Mouse (Mus musculus): Measurements from ENCODE around the gene Cd27. TPM values are rescaled to one million over a fixed set of nuclear protein-coding genes. Genes with fewer than 3 reads are reported as not detected.

The Cd27 gene
- polyA plus RNA-seq, 1 experiment from 2014 or later: 3.0 TPM

- no peak overlapping the region for H3K4me2 ChIP-seq
- no peaks in the 10 kb centered on the region for H3K36me3 ChIP-seq
- peaks cover 22% of the 10 kb centered on the region for H3K4me1 ChIP-seq (replicated peaks)
- no peak overlapping the region for H3K27ac ChIP-seq
- H3K27me3 ChIP-seq: 0 out of 2 replicates have a peak, but pooled peaks cover 2% of the 10 kb centered on the region
- WGBS: 65% methylated on average over 9 of the region's 9 CpGs
- H3K9me3 ChIP-seq: no peaks in the 10 kb centered on the region
- H3K4me3 ChIP-seq (replicated peaks): no peak overlapping the region
- H3K9ac ChIP-seq (replicated peaks): no peak overlapping the region
- ATAC-seq (ENCODE audit: insufficient number of reproducible peaks, insufficient read depth, low FRiP score, low TSS enrichment, low read depth): no peak
Measured at GRCm38 (mm10) chr6:125230571-125230970, 6.2 kb downstream of the Cd27 start.

GRCm38 (mm10) chr6:125225518-125226115 lies 11.2 kb downstream of the Cd27 start:
- Histone ChIP-seq H3K9ac (replicated peaks) (no peak overlapping the region), H3K9me3 (no peaks in the 10 kb centered on the region), H3K27me3 (0 out of 2 replicates have a peak, but pooled peaks cover 2% of the 10 kb centered on the region), H3K4me2 (no peak overlapping the region), H3K4me1 (replicated peaks) (no peaks in the 10 kb centered on the region), H3K4me3 (replicated peaks) (no peak overlapping the region), H3K36me3 (peaks cover 14% of the 10 kb centered on the region; the same call in 1 of the 2 replicates), H3K27ac (no peak overlapping the region)
- no peak for ATAC-seq (ENCODE audit: insufficient number of reproducible peaks, insufficient read depth, low FRiP score, low TSS enrichment, low read depth)
- 85% methylated on average over 5 of the region's 5 CpGs for WGBS

GRCm38 (mm10) chr6:125222577-125222976 lies 14.2 kb downstream of the Cd27 start:
- H3K27ac ChIP-seq: no peak overlapping the region
- peaks cover 20% of the 10 kb centered on the region; the same call in 1 of the 2 replicates for H3K36me3 ChIP-seq
- H3K27me3 ChIP-seq: no peaks in the 10 kb centered on the region; the same call in 1 of the 2 replicates
- no peaks in the 10 kb centered on the region for H3K4me1 ChIP-seq (replicated peaks)
- H3K9me3 ChIP-seq: no peaks in the 10 kb centered on the region
- H3K9ac ChIP-seq (replicated peaks): no peak overlapping the region
- H3K4me3 ChIP-seq (replicated peaks): no peak overlapping the region
- no peak overlapping the region for H3K4me2 ChIP-seq
- WGBS: 81% methylated on average over 3 of the region's 3 CpGs
- no peak for ATAC-seq (ENCODE audit: insufficient number of reproducible peaks, insufficient read depth, low FRiP score, low TSS enrichment, low read depth)

GRCm38 (mm10) chr6:125222146-125222545 lies 14.7 kb downstream of the Cd27 start:
- Histone ChIP-seq H3K4me2 (no peak overlapping the region), H3K9me3 (no peaks in the 10 kb centered on the region), H3K4me1 (replicated peaks) (no peaks in the 10 kb centered on the region), H3K9ac (replicated peaks) (no peak overlapping the region), H3K36me3 (peaks cover 20% of the 10 kb centered on the region; the same call in 1 of the 2 replicates), H3K27ac (no peak overlapping the region), H3K4me3 (replicated peaks) (no peak overlapping the region), H3K27me3 (no peaks in the 10 kb centered on the region; the same call in 1 of the 2 replicates)
- ATAC-seq (ENCODE audit: insufficient number of reproducible peaks, insufficient read depth, low FRiP score, low TSS enrichment, low read depth): no peak
- 79% methylated on average over 2 of the region's 2 CpGs for WGBS

- Histone ChIP-seq H3K4me3 (replicated peaks) (no peak overlapping the region), H3K9ac (replicated peaks) (no peak overlapping the region), H3K4me1 (replicated peaks) (peaks cover 4% of the 10 kb centered on the region; the same call in 1 of the 2 replicates), H3K4me2 (no peak overlapping the region), H3K27me3 (no peaks in the 10 kb centered on the region; the same call in 1 of the 2 replicates), H3K36me3 (peaks cover 20% of the 10 kb centered on the region; the same call in 1 of the 2 replicates), H3K9me3 (no peaks in the 10 kb centered on the region), H3K27ac (no peak overlapping the region)
- 91% methylated on average over 20 of the region's 20 CpGs for WGBS
- ATAC-seq (ENCODE audit: insufficient number of reproducible peaks, insufficient read depth, low FRiP score, low TSS enrichment, low read depth): no peak
Measured at GRCm38 (mm10) chr6:125221115-125221745, 15.6 kb downstream of the Cd27 start.

GRCm38 (mm10) chr6:125218963-125219362 lies 17.8 kb downstream of the Cd27 start:
- no peak overlapping the region for H3K4me2 ChIP-seq
- WGBS: 70% methylated on average over 4 of the region's 4 CpGs
- H3K27ac ChIP-seq: no peak overlapping the region
- no peaks in the 10 kb centered on the region for H3K9me3 ChIP-seq
- no peak for ATAC-seq (ENCODE audit: insufficient number of reproducible peaks, insufficient read depth, low FRiP score, low TSS enrichment, low read depth)
- H3K36me3 ChIP-seq: peaks cover 16% of the 10 kb centered on the region; the same call in 1 of the 2 replicates
- H3K4me3 ChIP-seq (replicated peaks): no peak overlapping the region
- peaks cover 6% of the 10 kb centered on the region; the same call in 1 of the 2 replicates for H3K4me1 ChIP-seq (replicated peaks)
- no peak overlapping the region for H3K9ac ChIP-seq (replicated peaks)
- H3K27me3 ChIP-seq: peaks cover 2% of the 10 kb centered on the region

GRCm38 (mm10) chr6:125217899-125218298 lies 18.9 kb downstream of the Cd27 start:
- 86% methylated on average over 11 of the region's 11 CpGs for WGBS
- no peak for ATAC-seq (ENCODE audit: insufficient number of reproducible peaks, insufficient read depth, low FRiP score, low TSS enrichment, low read depth)

GRCm38 (mm10) chr6:125216898-125217297 lies 19.9 kb downstream of the Cd27 start:
- 73% methylated on average over 2 of the region's 2 CpGs for WGBS
- Histone ChIP-seq H3K9ac (replicated peaks) (no peak overlapping the region), H3K4me3 (replicated peaks) (no peak overlapping the region), H3K27ac (no peak overlapping the region), H3K4me1 (replicated peaks) (peaks cover 6% of the 10 kb centered on the region; the same call in 1 of the 2 replicates), H3K36me3 (peaks cover 6% of the 10 kb centered on the region; the same call in 1 of the 2 replicates), H3K27me3 (peaks cover 11% of the 10 kb centered on the region), H3K4me2 (peak overlapping the region; percentile 89; the same call in 1 of the 2 replicates), H3K9me3 (no peaks in the 10 kb centered on the region)
- ATAC-seq (ENCODE audit: insufficient number of reproducible peaks, insufficient read depth, low FRiP score, low TSS enrichment, low read depth): no peak

More at GRCm38 (mm10) chr6:125217899-125218298, 18.9 kb downstream of the Cd27 start:
- H3K9ac ChIP-seq (replicated peaks): no peak overlapping the region
- no peak overlapping the region for H3K27ac ChIP-seq
- H3K9me3 ChIP-seq: no peaks in the 10 kb centered on the region
- no peak overlapping the region for H3K4me3 ChIP-seq (replicated peaks)
- no peak overlapping the region for H3K4me2 ChIP-seq
- peaks cover 9% of the 10 kb centered on the region; the same call in 1 of the 2 replicates for H3K36me3 ChIP-seq
- H3K4me1 ChIP-seq (replicated peaks): peaks cover 6% of the 10 kb centered on the region; the same call in 1 of the 2 replicates
- H3K27me3 ChIP-seq: peaks cover 11% of the 10 kb centered on the region

GRCm38 (mm10) chr6:125215148-125215954 lies 21.5 kb downstream of the Cd27 start, which contains the start of gene Vamp1:
TSS of gene Vamp1 (plus strand) at chr6:125215551.
- H3K36me3 ChIP-seq: peaks cover 6% of the 10 kb centered on the region; the same call in 1 of the 2 replicates
- H3K4me1 ChIP-seq (replicated peaks): peaks cover 6% of the 10 kb centered on the region; the same call in 1 of the 2 replicates
- peak within 1 kb of the TSS; percentile 54; the same call in 1 of the 2 replicates for H3K27ac ChIP-seq
- peak within 1 kb of the TSS; percentile 69 for H3K4me3 ChIP-seq (replicated peaks)
- ATAC-seq (ENCODE audit: insufficient number of reproducible peaks, insufficient read depth, low FRiP score, low TSS enrichment, low read depth): peak; percentile 96
- H3K9me3 ChIP-seq: no peaks in the 10 kb centered on the region
- peak within 1 kb of the TSS; percentile 71 for H3K9ac ChIP-seq (replicated peaks)
- peak within 1 kb of the TSS; percentile 89 for H3K4me2 ChIP-seq
- peaks cover 11% of the 10 kb centered on the region for H3K27me3 ChIP-seq
- WGBS: under 1% methylated on average over 48 of the region's 48 CpGs

- no peaks in the 10 kb centered on the region for H3K9me3 ChIP-seq
- WGBS: 81% methylated on average over 6 of the region's 6 CpGs
- H3K36me3 ChIP-seq: no peaks in the 10 kb centered on the region
- H3K4me1 ChIP-seq (replicated peaks): peaks cover 6% of the 10 kb centered on the region; the same call in 1 of the 2 replicates
- no peak overlapping the region for H3K4me2 ChIP-seq
- H3K27ac ChIP-seq: no peak overlapping the region
- no peak overlapping the region for H3K9ac ChIP-seq (replicated peaks)
- H3K4me3 ChIP-seq (replicated peaks): no peak overlapping the region
- no peak for ATAC-seq (ENCODE audit: insufficient number of reproducible peaks, insufficient read depth, low FRiP score, low TSS enrichment, low read depth)
- peaks cover 11% of the 10 kb centered on the region for H3K27me3 ChIP-seq
Measured at GRCm38 (mm10) chr6:125213715-125214114, 23.1 kb downstream of the Cd27 start.

Measured in limb, embryonic 12.5 days (tissue).